Mouse (Mus musculus): ENCODE data around the gene Mon1a.

The Mon1a gene

GRCm38 (mm10) chr9:107887804-107888266 lies at the start of gene Mon1a:
TSS of gene Mon1a (plus strand) at chr9:107888151.
- in situ Hi-C loops (cut with MboI, MseI): no loop called here

GRCm38 (mm10) chr9:107838869-107839268 lies 49.1 kb upstream of the Mon1a start:
- in situ Hi-C loops (cut with MboI, MseI): no loop called here

GRCm38 (mm10) chr9:107842709-107843108 lies 45.2 kb upstream of the Mon1a start:
- in situ Hi-C loops (cut with MboI, MseI): no loop called here

- in situ Hi-C loops (cut with MboI, MseI): no loop called here
Observed at GRCm38 (mm10) chr9:107848922-107849321, 39.0 kb upstream of the Mon1a start.

- in situ Hi-C loops (cut with MboI, MseI): no loop called here
Observed at GRCm38 (mm10) chr9:107858343-107858742, 29.6 kb upstream of the Mon1a start.

GRCm38 (mm10) chr9:107864493-107864892 lies 23.5 kb upstream of the Mon1a start:
- in situ Hi-C loops (cut with MboI, MseI): no loop called here

GRCm38 (mm10) chr9:107866081-107866480 lies 21.9 kb upstream of the Mon1a start:
- in situ Hi-C loops (cut with MboI, MseI): no loop called here

GRCm38 (mm10) chr9:107872350-107873098 lies 15.4 kb upstream of the Mon1a start:
- in situ Hi-C loops (cut with MboI, MseI): no loop called here

- in situ Hi-C loops (cut with MboI, MseI): no loop called here
Observed at GRCm38 (mm10) chr9:107873137-107873536, 14.8 kb upstream of the Mon1a start, which contains the start of gene Rbm6. TSS of gene Rbm6 (minus strand) at chr9:107873237.

- in situ Hi-C loops (cut with MboI, MseI): no loop called here
Observed at GRCm38 (mm10) chr9:107880411-107880810, 7.5 kb upstream of the Mon1a start.

- in situ Hi-C loops (cut with MboI, MseI): no loop called here
Observed at GRCm38 (mm10) chr9:107888267-107888850, 408 bp downstream of the Mon1a start.

GRCm38 (mm10) chr9:107890260-107890659 lies 2.3 kb downstream of the Mon1a start:
- in situ Hi-C loops (cut with MboI, MseI): no loop called here

- in situ Hi-C loops (cut with MboI, MseI): no loop called here
Observed at GRCm38 (mm10) chr9:107891023-107891422, 3.1 kb downstream of the Mon1a start.

GRCm38 (mm10) chr9:107898563-107898962 lies 10.6 kb downstream of the Mon1a start:
- in situ Hi-C loops (cut with MboI, MseI): no loop called here

GRCm38 (mm10) chr9:107899855-107900254 lies 11.9 kb downstream of the Mon1a start:
- in situ Hi-C loops (cut with MboI, MseI): no loop called here

GRCm38 (mm10) chr9:107900840-107901626 lies 13.1 kb downstream of the Mon1a start:
- in situ Hi-C loops (cut with MboI, MseI): no loop called here

- in situ Hi-C loops (cut with MboI, MseI): no loop called here
Observed at GRCm38 (mm10) chr9:107901627-107901914, 13.6 kb downstream of the Mon1a start.

GRCm38 (mm10) chr9:107904726-107905125 lies 16.8 kb downstream of the Mon1a start:
- in situ Hi-C loops (cut with MboI, MseI): no loop called here

GRCm38 (mm10) chr9:107906252-107906966 lies 18.5 kb downstream of the Mon1a start, which contains the start of gene Mst1r:
TSS of gene Mst1r (plus strand) at chr9:107906873.
- in situ Hi-C loops (cut with MboI, MseI): no loop called here

- in situ Hi-C loops (cut with MboI, MseI): no loop called here
Observed at GRCm38 (mm10) chr9:107906967-107907800, 19.2 kb downstream of the Mon1a start.

- in situ Hi-C loops (cut with MboI, MseI): no loop called here
Observed at GRCm38 (mm10) chr9:107907801-107908120, 19.8 kb downstream of the Mon1a start.
